Mouse (Mus musculus): ENCODE measurements around the gene Ndrg4. TPM values are rescaled to one million over a fixed set of nuclear protein-coding genes. Genes with fewer than 3 reads are reported as not detected.
"Not testable (repeated sequence)": the region's sequence is repeated elsewhere in the genome, so short reads cannot be mapped to it uniquely, and the experiment has no call there.

Gene Ndrg4
- polyA plus RNA-seq, 1 experiment from 2014 or later: 45.5 TPM

DNA sequence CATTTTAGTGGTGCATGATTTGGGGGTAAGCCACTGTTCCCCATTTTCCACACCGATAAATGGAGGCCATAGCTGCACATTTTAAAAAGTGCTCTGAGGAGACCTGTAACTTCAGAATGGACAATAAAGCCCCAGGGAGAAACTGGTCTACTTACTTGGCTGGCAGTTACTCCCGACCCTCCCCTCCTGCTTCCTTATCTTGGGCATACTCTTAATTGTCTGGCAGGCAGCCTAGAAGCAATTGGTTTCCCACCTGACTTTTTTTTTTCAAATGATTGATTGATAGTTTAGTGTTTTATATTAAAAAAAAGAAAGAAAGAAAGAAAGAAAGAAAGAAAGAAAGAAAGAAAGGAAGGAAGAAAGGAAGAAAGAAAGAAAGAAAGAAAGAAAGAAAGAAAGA lies 19.3 kb upstream of the Ndrg4 start:
- no peak for DNase-seq (ENCODE audit: low spot score, missing footprints)
- H3K27me3 ChIP-seq (ENCODE audit: control insufficient read depth, insufficient read depth, low read length): no peaks in the 10 kb centered on the region
- no peak for ATAC-seq (ENCODE audit: low FRiP score)
- no peaks in the 10 kb centered on the region for H3K4me1 ChIP-seq (ENCODE audit: control insufficient read depth, insufficient read depth, low read length)
- H3K27ac ChIP-seq (ENCODE audit: low read depth, low read length): no peak overlapping the region
- H3K9ac ChIP-seq (ENCODE audit: low read length): no peak overlapping the region
- no peak overlapping the region for H3K4me2 ChIP-seq
- H3K36me3 ChIP-seq (ENCODE audit: control insufficient read depth, insufficient read depth, low read length): no peaks in the 10 kb centered on the region
- 73% methylated on average over 2 of the region's 2 CpGs for WGBS
- H3K4me3 ChIP-seq (ENCODE audit: low read depth, low read length): no peak overlapping the region
- no peaks in the 10 kb centered on the region for H3K9me3 ChIP-seq (ENCODE audit: control insufficient read depth, low read length)

GRCm38 (mm10) chr8:95660334-95660882 lies 16.4 kb upstream of the Ndrg4 start:
- H3K36me3 ChIP-seq (ENCODE audit: control insufficient read depth, insufficient read depth, low read length): no peaks in the 10 kb centered on the region
- no peaks in the 10 kb centered on the region for H3K27me3 ChIP-seq (ENCODE audit: control insufficient read depth, insufficient read depth, low read length)
- ATAC-seq (ENCODE audit: low FRiP score) (no peak), DNase-seq (ENCODE audit: low spot score, missing footprints) (no peak)
- H3K4me2 ChIP-seq: no peak overlapping the region
- no peak overlapping the region for H3K27ac ChIP-seq (ENCODE audit: low read depth, low read length)
- H3K4me1 ChIP-seq (ENCODE audit: control insufficient read depth, insufficient read depth, low read length): no peaks in the 10 kb centered on the region
- H3K9me3 ChIP-seq (ENCODE audit: control insufficient read depth, low read length): no peaks in the 10 kb centered on the region
- H3K4me3 ChIP-seq (ENCODE audit: low read depth, low read length): no peak overlapping the region
- no peak overlapping the region for H3K9ac ChIP-seq (ENCODE audit: low read length)
- WGBS: 80% methylated on average over 6 of the region's 6 CpGs

DNA sequence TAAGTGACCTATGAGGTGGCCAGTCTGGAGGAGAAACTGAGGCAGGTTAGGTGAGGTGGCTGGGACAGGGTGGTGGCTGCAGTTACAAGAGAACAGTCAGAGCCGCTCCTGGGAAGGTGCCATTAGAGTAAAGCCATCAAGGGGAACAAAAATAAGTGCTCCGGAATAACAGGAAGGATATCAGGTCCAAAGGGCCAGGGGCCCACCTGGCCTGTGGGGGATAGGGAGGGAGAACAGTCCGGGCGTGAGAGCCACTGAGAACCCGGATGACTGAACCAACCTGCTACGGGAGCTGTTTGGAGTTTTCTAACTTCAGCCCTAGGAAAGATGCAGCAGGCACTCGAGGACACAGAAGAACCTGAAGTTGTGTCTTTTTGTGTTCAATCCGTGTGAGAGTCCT lies 15.7 kb upstream of the Ndrg4 start:
- WGBS: 81% methylated on average over 8 of the region's 8 CpGs
- Histone ChIP-seq H3K9me3 (ENCODE audit: control insufficient read depth, low read length) (no peaks in the 10 kb centered on the region), H3K27me3 (ENCODE audit: control insufficient read depth, insufficient read depth, low read length) (no peaks in the 10 kb centered on the region), H3K27ac (ENCODE audit: low read depth, low read length) (no peak overlapping the region), H3K4me1 (ENCODE audit: control insufficient read depth, insufficient read depth, low read length) (no peaks in the 10 kb centered on the region), H3K4me3 (ENCODE audit: low read depth, low read length) (no peak overlapping the region), H3K4me2 (no peak overlapping the region), H3K9ac (ENCODE audit: low read length) (no peak overlapping the region), H3K36me3 (ENCODE audit: control insufficient read depth, insufficient read depth, low read length) (no peaks in the 10 kb centered on the region)
- DNase-seq (ENCODE audit: low spot score, missing footprints) (no peak), ATAC-seq (ENCODE audit: low FRiP score) (no peak)

- Histone ChIP-seq H3K9ac (ENCODE audit: low read length) (no peak overlapping the region), H3K27ac (ENCODE audit: low read depth, low read length) (no peak overlapping the region), H3K36me3 (ENCODE audit: control insufficient read depth, insufficient read depth, low read length) (no peaks in the 10 kb centered on the region), H3K4me1 (ENCODE audit: control insufficient read depth, insufficient read depth, low read length) (no peaks in the 10 kb centered on the region), H3K4me3 (ENCODE audit: low read depth, low read length) (no peak overlapping the region), H3K27me3 (ENCODE audit: control insufficient read depth, insufficient read depth, low read length) (no peaks in the 10 kb centered on the region), H3K9me3 (ENCODE audit: control insufficient read depth, low read length) (no peaks in the 10 kb centered on the region), H3K4me2 (no peak overlapping the region)
- ATAC-seq (ENCODE audit: low FRiP score) (no peak), DNase-seq (ENCODE audit: low spot score, missing footprints) (no peak)
- 90% methylated on average over 6 of the region's 6 CpGs for WGBS
Observed at GRCm38 (mm10) chr8:95661575-95661974, 15.2 kb upstream of the Ndrg4 start.

DNA sequence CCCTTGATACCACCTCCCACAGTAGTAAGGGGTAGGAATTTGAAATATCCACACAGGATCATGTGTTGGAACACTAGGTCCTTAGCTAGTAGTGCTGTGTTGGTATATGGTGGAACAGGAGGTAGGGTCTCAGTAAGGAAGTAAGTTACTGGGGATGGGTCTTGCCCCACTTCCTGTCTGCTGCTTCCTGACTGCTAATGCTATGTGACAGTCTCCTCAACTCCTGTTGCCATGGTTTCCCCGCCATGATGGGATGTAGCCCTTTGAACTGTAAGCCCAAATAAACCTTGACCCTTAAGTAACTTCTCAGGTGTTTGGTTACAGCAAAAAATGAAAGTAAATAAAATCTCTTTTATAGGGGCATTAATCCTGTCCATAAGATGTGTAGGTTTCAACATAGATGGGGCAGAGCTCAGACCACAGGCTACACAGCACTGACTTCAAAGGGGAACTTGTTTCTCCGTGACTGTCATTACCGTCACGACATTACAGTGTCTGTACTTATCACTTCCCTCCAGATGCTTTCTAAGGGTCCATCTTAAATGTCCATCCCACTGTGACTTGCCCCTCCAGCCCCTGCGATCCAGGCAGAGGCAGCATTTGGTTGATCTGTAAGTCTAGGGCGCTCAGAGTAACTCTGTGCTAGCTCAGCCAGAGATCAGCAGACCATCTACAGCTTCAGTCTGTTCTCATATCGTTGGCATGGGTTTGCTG lies 13.7 kb upstream of the Ndrg4 start:
- Histone ChIP-seq H3K27me3 (ENCODE audit: control insufficient read depth, insufficient read depth, low read length) (no peaks in the 10 kb centered on the region), H3K27ac (ENCODE audit: low read depth, low read length) (no peak overlapping the region), H3K9ac (ENCODE audit: low read length) (no peak overlapping the region), H3K4me1 (ENCODE audit: control insufficient read depth, insufficient read depth, low read length) (no peaks in the 10 kb centered on the region), H3K4me3 (ENCODE audit: low read depth, low read length) (no peak overlapping the region), H3K9me3 (ENCODE audit: control insufficient read depth, low read length) (no peaks in the 10 kb centered on the region), H3K36me3 (ENCODE audit: control insufficient read depth, insufficient read depth, low read length) (no peaks in the 10 kb centered on the region), H3K4me2 (no peak overlapping the region)
- ATAC-seq (ENCODE audit: low FRiP score) (no peak), DNase-seq (ENCODE audit: low spot score, missing footprints) (no peak)
- 86% methylated on average over 7 of the region's 7 CpGs for WGBS

GRCm38 (mm10) chr8:95663599-95663949 lies 13.2 kb upstream of the Ndrg4 start:
- Histone ChIP-seq H3K9ac (ENCODE audit: low read length) (no peak overlapping the region), H3K27ac (ENCODE audit: low read depth, low read length) (no peak overlapping the region), H3K36me3 (ENCODE audit: control insufficient read depth, insufficient read depth, low read length) (no peaks in the 10 kb centered on the region), H3K4me2 (no peak overlapping the region), H3K27me3 (ENCODE audit: control insufficient read depth, insufficient read depth, low read length) (no peaks in the 10 kb centered on the region), H3K4me1 (ENCODE audit: control insufficient read depth, insufficient read depth, low read length) (no peaks in the 10 kb centered on the region), H3K4me3 (ENCODE audit: low read depth, low read length) (no peak overlapping the region), H3K9me3 (ENCODE audit: control insufficient read depth, low read length) (no peaks in the 10 kb centered on the region)
- WGBS: 74% methylated on average over 4 of the region's 4 CpGs
- no peak for ATAC-seq (ENCODE audit: low FRiP score)
- no peak for DNase-seq (ENCODE audit: low spot score, missing footprints)

DNA sequence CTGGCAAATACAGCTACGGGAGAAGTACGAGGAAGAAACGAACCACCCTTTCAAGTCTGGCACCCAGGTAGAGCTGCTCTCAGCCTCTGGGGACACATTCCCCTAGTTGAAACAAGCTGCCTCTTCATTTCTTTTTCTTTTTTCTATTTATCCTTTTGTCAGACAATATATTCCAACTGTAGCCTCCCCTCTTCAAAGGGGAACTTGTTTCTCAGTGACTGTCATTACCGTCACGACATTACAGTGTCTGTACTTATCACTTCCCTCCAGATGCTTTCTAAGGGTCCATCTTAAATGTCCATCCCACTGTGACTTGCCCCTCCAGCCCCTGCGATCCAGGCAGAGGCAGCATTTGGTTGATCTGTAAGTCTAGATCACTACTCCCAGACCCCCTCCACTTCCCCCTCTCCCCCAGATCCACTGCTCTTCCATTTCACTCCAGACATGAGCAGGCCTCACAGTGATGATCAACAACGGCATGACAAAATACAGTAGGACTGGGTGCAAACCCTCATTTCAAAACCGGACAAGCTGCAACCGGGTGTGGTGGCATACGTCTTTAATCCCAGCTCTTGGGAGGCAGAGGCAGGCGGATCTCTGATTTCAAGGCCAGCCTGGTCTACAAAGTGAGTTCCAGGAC lies 10.8 kb upstream of the Ndrg4 start:
- not testable (repeated sequence) for H3K4me3 ChIP-seq (ENCODE audit: low read depth, low read length); H3K27me3 ChIP-seq (ENCODE audit: control insufficient read depth, insufficient read depth, low read length); H3K4me1 ChIP-seq (ENCODE audit: control insufficient read depth, insufficient read depth, low read length); H3K27ac ChIP-seq (ENCODE audit: low read depth, low read length); H3K4me2 ChIP-seq; H3K36me3 ChIP-seq (ENCODE audit: control insufficient read depth, insufficient read depth, low read length); H3K9ac ChIP-seq (ENCODE audit: low read length); H3K9me3 ChIP-seq (ENCODE audit: control insufficient read depth, low read length); DNase-seq (ENCODE audit: low spot score, missing footprints); ATAC-seq (ENCODE audit: low FRiP score)
- WGBS: 94% methylated on average over 11 of the region's 11 CpGs

GRCm38 (mm10) chr8:95668163-95668958 lies 8.4 kb upstream of the Ndrg4 start:
- Histone ChIP-seq H3K27ac (ENCODE audit: low read depth, low read length) (no peak overlapping the region), H3K36me3 (ENCODE audit: control insufficient read depth, insufficient read depth, low read length) (no peaks in the 10 kb centered on the region), H3K27me3 (ENCODE audit: control insufficient read depth, insufficient read depth, low read length) (no peaks in the 10 kb centered on the region), H3K9me3 (ENCODE audit: control insufficient read depth, low read length) (no peaks in the 10 kb centered on the region), H3K9ac (ENCODE audit: low read length) (no peak overlapping the region), H3K4me3 (ENCODE audit: low read depth, low read length) (no peak overlapping the region), H3K4me2 (no peak overlapping the region), H3K4me1 (ENCODE audit: control insufficient read depth, insufficient read depth, low read length) (no peaks in the 10 kb centered on the region)
- WGBS: 55% methylated on average over 8 of the region's 8 CpGs
- DNase-seq (ENCODE audit: low spot score, missing footprints) (no peak), ATAC-seq (ENCODE audit: low FRiP score) (peak; percentile 44; the same call in 1 of the 2 replicates)

GRCm38 (mm10) chr8:95669967-95670366 lies 6.8 kb upstream of the Ndrg4 start:
- no peak for ATAC-seq (ENCODE audit: low FRiP score)
- Histone ChIP-seq H3K9me3 (ENCODE audit: control insufficient read depth, low read length) (no peaks in the 10 kb centered on the region), H3K27ac (ENCODE audit: low read depth, low read length) (no peak overlapping the region), H3K9ac (ENCODE audit: low read length) (no peak overlapping the region), H3K4me3 (ENCODE audit: low read depth, low read length) (no peak overlapping the region), H3K27me3 (ENCODE audit: control insufficient read depth, insufficient read depth, low read length) (0 out of 2 replicates have a peak, but pooled peaks cover 3% of the 10 kb centered on the region), H3K4me1 (ENCODE audit: control insufficient read depth, insufficient read depth, low read length) (no peaks in the 10 kb centered on the region), H3K36me3 (ENCODE audit: control insufficient read depth, insufficient read depth, low read length) (no peaks in the 10 kb centered on the region), H3K4me2 (no peak overlapping the region)
- WGBS: 81% methylated on average over 2 of the region's 2 CpGs
- no peak for DNase-seq (ENCODE audit: low spot score, missing footprints)
